Mouse (Mus musculus): ENCODE data around the gene Smtnl2.
"Not testable (repeated sequence)": the region's sequence is repeated elsewhere in the genome, so short reads cannot be mapped to it uniquely, and the experiment has no call there.

The Smtnl2 gene

DNA sequence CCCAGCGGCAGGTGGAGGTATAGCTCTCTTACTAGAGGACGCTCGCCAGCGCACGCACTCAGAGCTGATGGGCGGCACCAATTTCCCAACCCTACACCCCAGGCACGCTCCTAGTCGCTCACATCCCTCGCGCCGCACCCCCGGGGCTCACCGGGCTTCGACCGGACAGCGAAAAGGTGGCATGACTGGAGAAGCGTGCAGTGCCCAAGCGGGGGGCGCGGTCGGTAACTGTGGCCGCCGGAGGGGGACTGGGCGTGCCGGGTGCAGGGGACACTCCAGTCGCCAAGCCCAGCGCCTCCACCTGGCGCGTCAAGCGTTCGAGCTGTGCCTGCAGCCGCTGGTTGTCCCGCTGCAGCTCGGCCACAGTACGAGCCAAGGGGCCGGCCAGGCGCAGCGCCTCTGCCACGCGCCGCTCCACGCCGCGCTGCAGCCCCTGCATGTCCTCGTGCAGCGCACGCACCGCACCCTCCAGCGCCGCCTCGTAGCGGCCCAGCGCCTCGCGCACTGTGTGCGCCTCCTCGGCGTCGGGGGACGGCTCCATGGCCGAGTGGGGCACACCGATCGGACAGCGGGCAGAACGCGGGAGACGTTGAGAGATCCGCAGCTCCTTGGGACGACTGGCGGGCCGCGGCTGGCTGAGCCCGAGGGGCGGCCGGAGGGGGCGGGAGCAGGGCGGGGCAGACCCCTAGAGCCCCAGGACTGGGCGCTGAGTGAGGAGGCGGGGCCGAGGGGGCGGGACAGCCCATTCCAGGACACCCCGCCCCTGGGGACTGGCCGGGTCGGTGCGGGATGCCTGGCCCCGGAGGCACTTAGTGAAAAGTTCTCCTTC lies at the start of gene Smtnl2:
TSS of gene Smtnl2 (minus strand) at position 621 of the 829 bp plus-strand sequence.
- no peak for DNase-seq

DNA sequence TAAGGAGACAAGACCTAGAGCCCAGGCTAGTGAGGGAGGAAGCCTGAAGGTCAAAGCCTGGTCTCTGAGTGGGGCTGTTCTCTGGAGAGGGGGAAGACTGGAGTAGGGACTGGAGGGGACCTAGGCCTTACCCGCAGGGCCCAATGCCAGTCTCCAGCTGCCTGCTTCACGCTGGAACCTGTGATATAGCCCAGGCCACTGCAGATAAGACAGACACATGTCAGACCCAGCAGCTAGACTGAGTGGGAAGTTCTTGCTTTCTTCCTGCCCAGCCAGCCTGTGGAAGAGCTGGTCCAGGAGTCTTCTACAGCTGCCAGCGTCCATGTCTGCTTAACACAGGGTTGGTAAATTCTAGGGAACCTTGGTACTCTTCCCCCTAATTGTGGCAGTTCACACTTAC lies 47.0 kb upstream of the Smtnl2 start:
- DNase-seq, result no peak

DNA sequence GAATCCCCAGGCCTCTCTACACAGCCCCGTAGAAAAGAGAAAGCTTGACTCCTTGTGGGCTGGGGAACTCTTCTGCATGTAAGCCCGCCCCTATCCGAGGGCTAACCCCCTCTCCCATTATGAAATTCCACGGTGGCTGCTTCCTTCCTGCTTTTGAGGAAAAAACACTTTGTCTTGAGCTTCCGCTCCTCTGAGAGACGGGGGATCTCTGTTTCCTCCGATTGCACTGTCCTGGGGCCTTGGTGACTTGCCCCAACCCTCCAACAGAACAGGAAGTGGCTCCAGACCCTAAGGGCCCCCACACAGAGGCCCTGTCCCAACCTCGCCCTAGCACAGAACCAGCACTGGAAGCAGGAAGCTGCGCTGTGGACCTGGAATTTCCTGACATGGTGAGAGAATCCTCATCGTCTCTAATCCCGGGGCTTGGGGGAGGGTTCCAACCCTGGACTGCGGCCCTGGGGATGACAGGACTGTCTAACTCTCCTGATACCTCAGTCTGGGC lies 46.5 kb upstream of the Smtnl2 start:
- DNase-seq, result no peak

DNA sequence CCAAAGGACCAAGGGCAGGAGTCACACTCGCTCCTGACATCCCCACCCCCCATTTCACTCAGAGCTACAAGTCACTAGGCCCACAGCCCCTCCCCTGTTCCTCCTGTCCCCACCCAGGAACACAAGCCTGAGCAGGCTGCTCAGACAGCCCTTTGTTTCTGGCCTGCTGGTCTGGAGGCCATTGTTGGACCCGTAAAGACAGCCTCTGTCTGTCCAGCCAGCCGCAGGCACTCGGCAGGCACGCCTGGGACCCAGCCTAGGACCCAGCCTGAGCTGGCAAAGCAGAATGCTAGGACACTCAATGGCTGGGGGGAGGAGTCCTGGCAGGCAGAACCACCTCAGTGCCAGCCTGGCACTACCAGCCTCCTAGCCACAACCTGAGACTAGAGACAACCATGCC lies 44.2 kb upstream of the Smtnl2 start:
- DNase-seq, result peak; percentile 31

DNA sequence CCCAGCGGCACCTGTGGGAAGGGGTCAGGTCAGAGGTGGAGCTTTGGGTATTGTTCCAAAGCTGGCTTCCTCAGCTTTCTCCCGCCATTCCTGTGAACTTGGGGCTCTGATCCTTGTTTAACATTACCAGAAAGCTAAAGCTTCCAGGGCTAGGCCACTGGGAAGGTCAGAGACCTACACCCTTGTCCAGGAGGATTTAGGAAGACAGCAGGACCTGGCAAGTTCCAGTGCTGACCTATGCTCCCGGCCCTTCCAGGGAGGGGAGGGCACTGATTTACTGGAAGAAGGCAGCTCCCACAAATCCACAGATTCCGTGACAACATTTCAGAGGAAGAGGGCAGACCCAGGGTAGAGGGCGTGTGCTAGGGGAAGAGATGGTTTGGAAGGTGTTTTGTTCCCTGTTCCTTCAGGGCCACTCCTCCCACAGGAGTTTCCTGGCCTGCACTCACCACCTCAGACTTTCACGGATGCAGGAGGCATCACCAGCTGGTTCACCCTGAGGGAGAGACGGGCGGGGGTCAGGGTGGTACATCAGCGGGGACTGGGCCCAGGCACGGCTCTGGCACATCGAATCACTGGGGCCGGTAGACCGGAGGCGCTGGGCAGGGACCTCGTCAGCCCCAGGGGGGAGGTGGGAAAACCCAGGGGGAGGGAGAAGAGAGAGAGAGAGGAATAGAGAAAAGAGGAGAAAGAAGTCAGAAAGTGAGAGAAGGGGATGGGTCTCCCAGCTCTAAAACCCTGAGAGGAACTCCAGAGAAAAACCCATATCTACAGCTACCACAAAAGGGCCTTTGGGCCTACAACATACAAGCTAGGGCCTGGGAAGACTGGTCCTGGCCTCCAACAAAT lies 41.8 kb upstream of the Smtnl2 start:
- no peak for DNase-seq

DNA sequence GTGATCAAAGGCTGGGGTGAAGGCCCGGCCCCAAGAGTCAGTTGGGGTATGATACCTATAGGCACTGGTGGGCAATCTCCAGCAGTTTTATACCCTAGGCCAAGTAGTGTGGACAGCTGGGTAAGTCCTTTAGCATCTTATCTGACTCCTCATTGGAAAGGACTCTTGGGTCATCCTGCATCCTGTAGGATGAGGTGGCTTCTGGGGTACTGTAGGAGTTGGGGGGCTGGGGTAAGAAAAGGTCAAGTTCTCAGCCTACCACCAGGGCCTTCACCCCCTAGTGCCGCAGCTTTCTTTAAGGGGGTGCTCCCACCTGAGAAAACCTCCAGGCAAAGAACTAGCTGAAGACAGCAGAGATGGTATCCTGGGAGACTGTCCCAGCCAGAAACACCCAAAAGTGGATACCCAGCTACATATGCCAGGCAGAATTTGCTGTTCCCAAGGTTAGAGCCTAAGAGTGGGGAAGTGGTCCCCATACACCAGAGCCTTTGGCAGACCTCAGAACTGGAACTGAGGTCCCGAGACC lies 40.7 kb upstream of the Smtnl2 start:
- no peak for DNase-seq

DNA sequence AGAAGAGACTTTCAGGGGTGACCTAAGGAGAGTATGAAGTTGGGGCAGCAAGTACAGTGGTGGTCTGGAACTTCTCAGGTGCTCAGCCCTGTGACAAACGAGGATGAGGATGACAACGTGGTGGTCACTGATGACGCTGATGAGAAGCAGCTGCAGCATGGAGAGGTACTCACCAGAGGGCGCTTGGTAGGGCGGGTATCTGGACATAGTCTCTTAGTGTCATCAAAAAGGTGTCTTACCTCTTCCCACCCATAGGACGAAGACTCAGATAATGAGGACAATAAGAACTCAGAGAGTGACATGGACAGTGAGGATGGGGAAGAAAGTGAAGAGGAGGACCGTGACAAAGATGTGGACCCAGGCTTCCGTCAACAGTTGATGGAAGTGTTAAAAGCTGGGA lies 36.0 kb upstream of the Smtnl2 start:
- no peak for DNase-seq

DNA sequence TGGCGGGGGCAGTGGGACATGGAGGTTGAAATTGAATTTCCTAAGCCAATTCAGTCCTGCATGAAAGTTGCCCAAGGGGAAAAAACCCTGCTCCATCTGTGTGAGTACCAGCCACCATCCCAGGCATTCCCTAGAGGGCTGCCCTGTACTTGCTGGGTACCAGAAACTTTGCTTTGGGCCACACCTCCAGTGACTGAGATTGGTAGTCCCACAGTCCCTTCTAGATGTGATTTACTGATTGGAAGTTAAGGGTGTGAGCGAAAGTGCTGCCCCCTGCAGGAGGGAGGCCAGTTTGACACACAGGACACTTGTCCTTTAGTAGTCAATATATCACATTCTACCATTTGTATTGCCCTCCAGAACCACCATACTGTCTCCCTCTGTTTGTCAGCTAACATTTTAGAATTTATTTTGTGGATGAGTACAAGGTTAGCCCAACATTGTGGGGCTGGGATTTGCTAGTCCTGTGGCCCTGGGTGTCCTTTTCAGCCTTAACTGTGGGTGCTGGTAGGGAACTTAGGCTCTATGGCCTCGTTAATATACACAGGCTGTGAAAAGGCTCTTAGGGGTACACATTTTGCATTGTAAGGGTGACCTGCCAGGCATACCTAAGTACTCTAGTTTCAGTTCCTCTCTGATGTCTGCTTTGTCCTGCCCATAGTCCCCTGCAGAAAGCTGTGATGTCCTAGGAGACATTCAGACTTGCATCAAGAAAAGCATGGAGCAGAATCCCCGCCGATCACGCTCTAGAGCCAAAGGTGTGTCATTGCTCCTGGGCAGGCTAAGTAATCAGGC lies 35.0 kb upstream of the Smtnl2 start:
- DNase-seq, result no peak

DNA sequence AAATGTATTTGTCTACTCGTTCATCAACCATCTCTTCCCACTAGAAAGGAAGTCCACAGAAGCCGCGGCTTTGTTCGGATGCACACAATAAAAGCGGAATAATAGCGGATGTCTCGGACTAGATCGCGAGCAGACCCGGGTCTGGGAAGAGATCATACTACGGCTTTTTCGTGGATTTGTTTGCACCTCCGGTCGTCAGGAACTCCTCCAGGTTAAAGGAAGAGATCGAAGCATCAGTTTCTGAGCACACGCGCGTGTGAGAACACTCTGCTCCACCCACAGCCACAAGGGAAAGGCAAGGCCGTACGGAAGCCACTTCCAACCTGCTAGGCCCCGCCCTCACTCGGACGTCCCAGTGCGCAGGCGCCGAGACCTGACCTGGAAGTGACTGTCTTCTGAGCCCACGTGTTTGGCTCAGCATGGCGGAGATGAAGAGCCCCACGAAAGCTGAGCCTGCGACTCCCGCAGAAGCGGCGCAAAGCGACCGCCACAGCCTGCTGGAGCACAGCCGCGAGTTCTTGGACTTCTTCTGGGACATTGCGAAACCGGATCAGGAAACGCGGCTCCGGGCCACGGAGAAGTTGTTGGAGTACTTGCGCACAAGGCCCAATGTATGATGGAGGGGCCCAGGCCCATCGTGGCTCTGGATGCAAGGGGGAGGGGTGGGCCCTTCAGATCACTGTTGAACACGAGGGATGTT lies 29.6 kb upstream of the Smtnl2 start, which contains the start of gene Mybbp1a:
TSS of gene Mybbp1a (plus strand) at position 391 of the 700 bp plus-strand sequence.
- peak; percentile 99 for DNase-seq

DNA sequence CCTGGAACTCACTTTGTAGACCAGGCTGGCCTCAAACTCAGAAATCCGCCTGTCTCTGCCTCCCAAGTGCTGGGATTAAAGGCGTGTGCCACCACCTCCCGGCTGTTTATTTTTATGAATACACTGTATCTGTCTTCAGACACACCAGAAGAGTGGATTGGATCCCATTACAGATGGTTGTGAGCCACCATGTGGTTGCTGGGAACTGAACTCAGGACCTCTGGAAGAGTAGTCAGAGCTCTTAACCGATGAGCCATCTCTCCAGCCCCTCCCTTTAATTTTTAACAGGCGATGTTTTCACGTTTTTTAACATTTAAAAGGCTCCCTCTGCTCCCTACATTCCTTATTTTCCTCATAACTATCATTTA lies 29.1 kb upstream of the Smtnl2 start:
- DNase-seq, result not testable (repeated sequence)

DNA sequence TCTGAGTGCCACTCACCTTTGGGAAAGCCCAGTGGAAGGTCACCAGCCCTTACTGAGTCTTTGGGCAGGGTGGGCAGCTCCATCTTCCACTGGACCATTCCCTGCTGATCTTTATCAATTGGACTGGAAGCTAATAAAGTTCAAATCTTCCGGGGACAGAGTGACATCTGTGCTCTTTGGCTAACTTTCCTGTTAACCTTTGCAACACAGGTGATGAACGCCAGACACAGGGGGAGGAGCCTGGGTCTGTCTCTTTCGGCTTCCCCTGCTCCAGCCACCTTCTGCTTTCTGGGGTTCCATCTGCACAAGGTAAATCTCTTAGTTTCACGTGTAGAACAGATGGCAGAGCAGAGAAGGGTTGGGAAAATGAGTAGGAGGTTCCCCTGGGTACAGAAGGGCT lies 26.9 kb upstream of the Smtnl2 start:
- no peak for DNase-seq

DNA sequence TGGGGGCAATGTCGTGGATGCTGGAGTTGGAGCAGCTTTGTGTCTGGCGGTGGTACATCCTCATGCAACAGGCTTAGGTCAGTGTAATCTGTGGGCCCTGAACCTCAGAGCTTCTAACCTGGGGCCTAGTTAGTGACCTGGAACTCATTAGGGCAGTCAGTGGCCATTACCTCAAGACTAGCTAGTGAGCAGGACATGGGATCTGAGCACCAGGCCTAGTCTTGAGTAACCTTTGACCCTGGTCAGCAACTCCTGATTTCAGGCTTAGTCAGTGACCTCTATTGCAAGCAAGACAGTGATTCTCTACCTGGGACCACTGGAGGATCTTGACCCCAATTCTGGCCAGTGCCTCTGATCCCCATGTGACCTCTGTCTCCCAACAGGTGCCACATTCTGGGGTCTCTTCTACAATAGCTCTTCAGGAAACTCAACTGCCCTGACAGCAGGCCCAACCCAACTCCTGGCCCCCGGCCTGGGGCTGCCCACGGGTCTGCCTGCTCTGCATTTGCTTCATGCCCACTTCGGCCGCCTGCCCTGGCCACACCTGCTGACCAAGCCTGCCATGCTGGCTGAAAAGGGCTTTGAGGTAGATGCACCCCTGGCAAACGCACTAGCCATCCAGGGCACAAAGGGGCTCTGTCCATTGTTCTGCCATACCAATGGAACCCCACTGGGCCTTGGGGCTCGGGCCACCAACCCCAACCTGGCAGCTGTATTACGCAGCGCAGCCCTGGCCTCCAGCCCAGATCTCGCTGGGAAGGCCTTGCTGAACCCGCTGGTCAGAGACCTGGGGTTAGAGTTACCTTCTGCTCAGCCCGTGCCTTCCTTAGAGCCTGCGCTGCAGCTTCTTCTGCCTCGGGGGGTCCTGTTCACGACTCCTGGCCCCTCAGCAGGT lies 25.5 kb upstream of the Smtnl2 start:
- no peak for DNase-seq

DNA sequence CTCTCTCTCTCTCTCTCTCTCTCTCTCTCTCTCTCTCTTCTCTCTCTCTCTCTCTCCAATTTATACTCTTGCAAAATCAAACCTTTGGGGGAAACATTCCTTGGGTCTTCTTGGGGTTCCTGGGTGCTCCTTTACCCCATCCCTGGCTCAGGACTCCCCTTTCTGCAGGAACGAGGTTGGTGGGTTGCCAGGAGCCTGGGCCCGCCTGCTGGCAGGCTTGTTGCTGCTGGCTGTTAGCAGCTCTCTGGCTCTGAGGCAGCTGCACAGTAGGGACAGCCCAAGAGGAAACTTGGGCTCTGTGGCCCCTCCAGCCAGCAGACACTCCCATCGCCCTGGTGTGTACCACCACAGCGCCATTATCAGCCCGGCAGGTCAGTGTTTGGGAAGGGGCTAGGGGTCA lies 24.8 kb upstream of the Smtnl2 start:
- DNase-seq, result no peak

DNA sequence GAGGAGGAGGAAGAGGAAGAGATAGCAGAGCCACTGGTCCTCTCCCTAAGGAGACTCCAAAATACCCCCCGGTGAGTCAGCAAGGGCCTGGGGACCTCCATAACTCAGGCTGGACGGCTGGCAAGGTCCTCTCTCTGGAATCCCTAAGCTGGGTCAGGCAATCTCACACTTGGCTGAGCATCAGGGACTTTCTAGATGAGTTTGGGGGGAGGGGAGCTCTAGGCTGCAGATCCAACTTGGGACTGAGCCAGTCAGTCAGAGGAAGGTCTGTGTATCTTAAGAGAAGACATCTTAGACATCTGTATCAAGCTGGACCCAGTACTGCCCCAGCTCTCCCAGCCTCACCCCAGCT lies 24.2 kb upstream of the Smtnl2 start:
- no peak for DNase-seq

DNA sequence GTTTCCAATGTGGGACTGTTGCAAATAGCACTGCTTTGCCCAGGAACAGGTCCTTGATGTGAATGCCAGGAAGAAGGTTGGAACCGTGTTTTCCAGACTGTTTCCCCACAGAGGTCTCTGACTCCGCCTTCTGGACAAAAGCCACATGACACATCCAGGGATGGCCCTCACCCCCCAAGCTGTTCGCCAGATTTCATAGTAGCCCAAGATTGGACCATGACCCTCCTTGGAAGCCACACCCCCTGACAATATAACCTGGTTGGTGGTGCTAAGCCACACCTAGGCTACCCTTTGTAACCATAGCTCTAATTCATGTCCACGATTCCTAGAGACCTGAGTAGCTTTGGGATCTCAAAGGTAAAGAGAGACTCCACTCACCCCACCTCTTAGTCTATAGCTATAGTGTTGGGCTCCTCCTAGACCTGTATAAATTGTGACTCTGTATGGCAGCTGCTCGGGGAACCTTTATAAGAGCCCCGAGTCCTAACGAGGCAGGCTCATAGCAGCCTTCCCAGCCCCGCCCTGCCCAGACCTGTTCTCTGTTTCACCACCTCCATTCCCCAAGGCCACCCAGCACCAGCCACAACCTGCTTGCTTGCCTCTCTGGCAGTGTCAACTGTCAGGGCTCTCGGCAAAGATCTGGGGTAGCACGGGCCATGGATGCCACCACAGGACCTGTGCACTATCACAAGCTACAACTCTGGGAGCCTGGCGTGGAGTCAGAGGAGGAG lies 23.6 kb upstream of the Smtnl2 start, which contains the start of gene Ggt6:
TSS of gene Ggt6 (plus strand) at position 564 of the 731 bp plus-strand sequence.
- DNase-seq, result no peak

DNA sequence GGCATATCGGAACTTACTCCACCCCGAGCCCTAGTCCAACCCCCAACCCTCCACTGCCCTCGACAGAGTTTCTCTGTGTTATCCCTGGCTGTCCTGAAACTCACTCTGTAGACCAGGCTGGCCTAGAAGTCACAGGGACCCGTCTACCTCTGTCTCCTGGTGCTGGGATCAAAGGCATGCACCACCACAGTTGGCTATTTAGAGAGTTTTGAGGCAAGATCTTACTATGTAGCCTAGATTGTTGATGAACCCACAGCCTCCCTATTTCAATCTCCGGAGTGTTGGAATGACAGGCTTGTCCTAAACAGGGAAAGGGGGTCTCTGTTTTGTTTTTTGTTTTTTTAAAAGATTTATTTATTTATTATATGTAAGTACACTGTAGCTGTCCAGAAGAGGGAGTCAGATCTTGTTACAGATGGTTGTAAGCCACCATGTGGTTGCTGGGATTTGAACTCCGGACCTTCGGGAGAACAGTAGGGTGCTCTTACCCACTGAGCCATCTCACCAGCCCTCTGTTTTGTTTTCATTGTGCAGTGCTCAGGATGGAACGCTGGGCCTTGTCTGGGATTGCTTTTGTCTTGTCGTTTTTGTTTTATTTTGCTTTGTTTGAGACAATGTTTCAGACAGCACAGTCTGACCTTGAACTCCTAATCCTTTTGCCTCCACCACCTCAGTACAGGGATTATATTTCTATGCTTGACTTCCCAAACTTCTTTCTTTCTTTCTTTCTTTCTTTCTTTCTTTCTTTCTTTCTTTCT lies 19.0 kb upstream of the Smtnl2 start:
- DNase-seq, result not testable (repeated sequence)

DNA sequence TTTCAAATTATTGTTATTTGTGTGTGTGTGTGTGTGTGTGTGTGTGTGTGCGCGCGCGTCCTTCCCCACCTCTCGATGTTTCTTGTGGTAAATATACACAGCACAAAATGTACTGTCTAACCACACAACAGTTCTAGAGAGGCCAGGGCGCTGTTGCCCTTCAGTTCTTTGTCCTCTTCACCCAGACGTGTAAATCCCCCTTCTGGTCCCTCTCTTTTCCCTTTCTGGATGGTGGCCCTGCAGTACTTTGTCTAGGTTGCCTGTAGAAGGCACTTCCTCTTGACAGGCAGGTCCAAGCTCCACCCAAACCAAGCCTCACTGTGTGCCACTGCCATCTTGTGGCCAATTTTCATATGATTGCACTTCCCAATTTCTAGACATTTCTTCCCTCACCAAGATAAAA lies 17.8 kb upstream of the Smtnl2 start:
- DNase-seq, result peak; percentile 78

DNA sequence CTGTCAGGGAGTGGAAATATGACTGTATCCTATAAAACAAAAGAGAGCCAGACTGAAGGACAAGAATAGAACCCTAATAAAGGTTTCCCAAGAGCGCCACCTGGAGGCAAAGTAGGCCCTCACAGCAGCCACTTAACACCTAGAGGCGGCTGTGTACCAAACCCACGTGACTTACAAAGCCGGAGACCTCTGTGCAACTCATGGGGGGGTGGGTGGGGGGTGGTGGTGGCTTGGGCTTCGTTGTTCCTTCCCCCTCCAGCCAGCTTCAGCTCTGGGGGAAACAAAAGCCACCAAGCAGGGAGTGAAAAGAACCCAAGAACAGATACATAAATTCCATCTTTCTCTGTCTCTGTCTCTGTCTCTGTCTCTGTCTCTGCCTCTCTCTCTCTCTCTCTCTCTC lies 17.2 kb upstream of the Smtnl2 start:
- peak; percentile 70 for DNase-seq

DNA sequence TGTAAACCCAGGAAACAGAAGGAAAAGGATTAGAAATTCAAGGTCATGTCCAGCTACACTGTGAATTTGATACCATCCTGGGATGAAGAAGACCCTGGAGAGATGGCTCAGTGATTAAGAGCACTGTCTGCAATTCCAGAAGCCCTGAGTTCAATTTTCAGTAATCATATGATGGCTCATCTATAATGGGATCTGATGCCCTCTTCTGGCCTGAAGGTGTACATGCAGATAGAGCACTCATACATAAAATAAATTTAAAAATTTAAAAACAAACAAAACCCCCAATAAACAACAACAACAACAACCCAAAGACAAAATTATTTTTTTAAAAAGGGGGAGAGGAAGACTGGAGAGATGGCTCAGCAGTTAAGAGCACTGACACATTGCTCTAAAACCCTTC lies 15.4 kb upstream of the Smtnl2 start:
- no peak for DNase-seq

DNA sequence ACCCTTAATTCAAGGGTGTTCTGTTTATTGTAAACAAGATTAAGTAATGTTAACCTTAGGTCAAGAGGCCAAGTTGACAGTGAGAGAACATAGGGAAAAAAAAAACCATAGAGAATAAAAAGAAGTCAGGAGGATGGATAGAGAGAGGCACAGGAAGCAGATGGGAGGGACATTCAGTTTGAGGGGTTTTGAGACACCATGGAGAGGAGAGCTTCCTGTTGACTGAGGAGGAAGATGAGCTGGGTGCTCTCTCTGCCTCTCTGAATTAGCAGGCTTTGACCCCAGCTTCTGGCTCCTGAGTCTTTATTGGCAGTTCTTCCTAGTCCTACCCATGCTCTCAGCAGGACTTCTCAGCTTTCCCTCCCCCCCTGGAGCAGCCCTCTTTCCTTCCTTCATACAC lies 13.7 kb upstream of the Smtnl2 start:
- DNase-seq, result no peak
